Mouse (Mus musculus): ENCODE data around the gene Il17rd.

Gene Il17rd

GRCm38 (mm10) chr14:27038783-27039182 lies at the start of gene Il17rd:
Gene Il17rd (plus strand): TSS chr14:27038941.
- ATAC-seq (ENCODE audit: low TSS enrichment), result peak; percentile 99

- no peak for ATAC-seq (ENCODE audit: low TSS enrichment)
These were observed 47.1 kb upstream of the Il17rd start for GRCm38 (mm10) chr14:26991622-26992021.

- no peak for ATAC-seq (ENCODE audit: low TSS enrichment)
These were observed 45.3 kb upstream of the Il17rd start for GRCm38 (mm10) chr14:26993427-26993826.

- peak; percentile 57 for ATAC-seq (ENCODE audit: low TSS enrichment)
These were observed 44.5 kb upstream of the Il17rd start, which contains the start of gene Hesx1 for GRCm38 (mm10) chr14:26994211-26994741. Gene Hesx1 (plus strand): TSS chr14:26994416.

- ATAC-seq (ENCODE audit: low TSS enrichment), result no peak
These were observed 42.5 kb upstream of the Il17rd start for GRCm38 (mm10) chr14:26996257-26996656.

GRCm38 (mm10) chr14:27000386-27000785 lies 38.4 kb upstream of the Il17rd start:
- ATAC-seq (ENCODE audit: low TSS enrichment), result no peak

- no peak for ATAC-seq (ENCODE audit: low TSS enrichment)
These were observed 33.8 kb upstream of the Il17rd start for GRCm38 (mm10) chr14:27004906-27005305.

- no peak for ATAC-seq (ENCODE audit: low TSS enrichment)
These were observed 32.8 kb upstream of the Il17rd start for GRCm38 (mm10) chr14:27005937-27006336.

- no peak for ATAC-seq (ENCODE audit: low TSS enrichment)
These were observed 27.2 kb upstream of the Il17rd start for GRCm38 (mm10) chr14:27011561-27011960.

GRCm38 (mm10) chr14:27013658-27014057 lies 25.1 kb upstream of the Il17rd start:
- no peak for ATAC-seq (ENCODE audit: low TSS enrichment)

GRCm38 (mm10) chr14:27017936-27018335 lies 20.8 kb upstream of the Il17rd start:
- ATAC-seq (ENCODE audit: low TSS enrichment), result no peak

- no peak for ATAC-seq (ENCODE audit: low TSS enrichment)
These were observed 18.9 kb upstream of the Il17rd start for GRCm38 (mm10) chr14:27019850-27020249.

- ATAC-seq (ENCODE audit: low TSS enrichment), result no peak
These were observed 15.9 kb upstream of the Il17rd start for GRCm38 (mm10) chr14:27022876-27023275.

- no peak for ATAC-seq (ENCODE audit: low TSS enrichment)
These were observed 14.1 kb upstream of the Il17rd start for GRCm38 (mm10) chr14:27024664-27025063.

GRCm38 (mm10) chr14:27029771-27030173 lies 9.0 kb upstream of the Il17rd start:
- ATAC-seq (ENCODE audit: low TSS enrichment), result peak; percentile 99

- no peak for ATAC-seq (ENCODE audit: low TSS enrichment)
These were observed 7.6 kb upstream of the Il17rd start for GRCm38 (mm10) chr14:27031142-27031541.

- ATAC-seq (ENCODE audit: low TSS enrichment), result no peak
These were observed 1.2 kb upstream of the Il17rd start for GRCm38 (mm10) chr14:27037513-27037912.

- 0 out of 2 replicates have a peak, but pooled peaks have one; percentile 18 for ATAC-seq (ENCODE audit: low TSS enrichment)
These were observed 824 bp downstream of the Il17rd start for GRCm38 (mm10) chr14:27039281-27040248.

GRCm38 (mm10) chr14:27040451-27040850 lies 1.7 kb downstream of the Il17rd start:
- no peak for ATAC-seq (ENCODE audit: low TSS enrichment)

GRCm38 (mm10) chr14:27042280-27042983 lies 3.7 kb downstream of the Il17rd start:
- no peak for ATAC-seq (ENCODE audit: low TSS enrichment)

- no peak for ATAC-seq (ENCODE audit: low TSS enrichment)
These were observed 4.7 kb downstream of the Il17rd start for GRCm38 (mm10) chr14:27043416-27043815.

- ATAC-seq (ENCODE audit: low TSS enrichment), result no peak
These were observed 5.7 kb downstream of the Il17rd start for GRCm38 (mm10) chr14:27044221-27044966.
